Mouse (Mus musculus): Measurements from ENCODE around the gene Arhgap17.

The Arhgap17 gene

GRCm38 (mm10) chr7:123368778-123369746, 653 bp downstream of the Arhgap17 start:
- DNase-seq (ENCODE audit: low read depth, low spot score): peak; percentile 38

GRCm38 (mm10) chr7:123368187-123368586, 1.5 kb downstream of the Arhgap17 start:
- DNase-seq (ENCODE audit: low read depth, low spot score): no peak

GRCm38 (mm10) chr7:123367218-123368150, 2.2 kb downstream of the Arhgap17 start:
- no peak for DNase-seq (ENCODE audit: low read depth, low spot score)

GRCm38 (mm10) chr7:123366806-123367205, 2.9 kb downstream of the Arhgap17 start:
- no peak for DNase-seq (ENCODE audit: low read depth, low spot score)

GRCm38 (mm10) chr7:123365876-123366741, 3.6 kb downstream of the Arhgap17 start:
- DNase-seq (ENCODE audit: low read depth, low spot score): no peak

- DNase-seq (ENCODE audit: low read depth, low spot score): no peak
Observed at GRCm38 (mm10) chr7:123363971-123364370, 5.7 kb downstream of the Arhgap17 start.

- DNase-seq (ENCODE audit: low read depth, low spot score): no peak
Observed at GRCm38 (mm10) chr7:123362806-123363205, 6.9 kb downstream of the Arhgap17 start.

- no peak for DNase-seq (ENCODE audit: low read depth, low spot score)
Observed at GRCm38 (mm10) chr7:123361229-123361980, 8.3 kb downstream of the Arhgap17 start.

GRCm38 (mm10) chr7:123360185-123360584, 9.5 kb downstream of the Arhgap17 start:
- DNase-seq (ENCODE audit: low read depth, low spot score): no peak

GRCm38 (mm10) chr7:123359101-123359500, 10.6 kb downstream of the Arhgap17 start:
- DNase-seq (ENCODE audit: low read depth, low spot score): no peak

- no peak for DNase-seq (ENCODE audit: low read depth, low spot score)
Observed at GRCm38 (mm10) chr7:123356158-123356557, 13.6 kb downstream of the Arhgap17 start.

- DNase-seq (ENCODE audit: low read depth, low spot score): no peak
Observed at GRCm38 (mm10) chr7:123354851-123355250, 14.9 kb downstream of the Arhgap17 start.

GRCm38 (mm10) chr7:123354392-123354791, 15.3 kb downstream of the Arhgap17 start:
- DNase-seq (ENCODE audit: low read depth, low spot score): no peak

- no peak for DNase-seq (ENCODE audit: low read depth, low spot score)
Observed at GRCm38 (mm10) chr7:123353879-123354278, 15.8 kb downstream of the Arhgap17 start.

- DNase-seq (ENCODE audit: low read depth, low spot score): no peak
Observed at GRCm38 (mm10) chr7:123353081-123353480, 16.6 kb downstream of the Arhgap17 start.

- DNase-seq (ENCODE audit: low read depth, low spot score): no peak
Observed at GRCm38 (mm10) chr7:123350243-123350642, 19.5 kb downstream of the Arhgap17 start.

GRCm38 (mm10) chr7:123349813-123350212, 19.9 kb downstream of the Arhgap17 start:
- no peak for DNase-seq (ENCODE audit: low read depth, low spot score)

- DNase-seq (ENCODE audit: low read depth, low spot score): no peak
Observed at GRCm38 (mm10) chr7:123346631-123347290, 23.0 kb downstream of the Arhgap17 start.

- DNase-seq (ENCODE audit: low read depth, low spot score): no peak
Observed at GRCm38 (mm10) chr7:123345041-123345544, 24.6 kb downstream of the Arhgap17 start.
